Mouse (Mus musculus) small intestine, adult 2 months (tissue): ENCODE measurements at regions not wholly inside any gene's neighbourhood (a gene's known extent, or its start where the extent isn't known, plus 50 kb on each side); places are given as distances from the start of the nearest gene placed in this dataset.

Experiments
- CTCF ChIP-seq: fragments of 200-500 bp; IDR thresholded peaks from 2 replicates; pipeline ENCODE4 v1.5.1; 2012; ENCODE audit warnings: low read depth, mild to moderate bottlenecking, control low read depth, inconsistent platforms, low read length, moderate library complexity, mixed read lengths; ENCODE audit not compliant: insufficient replicate concordance, insufficient read length; ENCODE audit errors: extremely low read depth
- POLR2A ChIP-seq: fragments of 200-500 bp; IDR thresholded peaks from 2 replicates; pipeline ENCODE4 v1.6.1; 2012; ENCODE audit warnings: low read depth, mild to moderate bottlenecking, control low read depth, inconsistent platforms, low read length, moderate library complexity

DNA sequence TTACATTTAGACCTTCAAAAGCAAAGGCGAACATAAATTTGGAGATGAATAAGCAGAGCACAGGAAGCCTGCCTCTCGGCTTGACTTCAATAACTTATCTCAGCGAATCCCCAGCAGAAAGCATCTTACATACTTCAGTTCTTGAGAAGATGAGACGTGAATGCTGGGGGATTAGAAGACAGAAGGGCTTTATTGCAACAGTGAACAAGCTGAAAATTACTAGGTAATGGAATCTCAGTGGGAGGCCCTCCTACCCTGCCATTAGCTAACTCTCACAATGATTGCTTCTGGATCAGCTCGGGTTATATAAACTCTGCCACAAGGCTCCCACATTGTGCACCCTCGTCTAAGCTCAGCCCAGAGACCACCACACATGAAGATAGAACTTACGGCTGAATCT lies 770.9 kb upstream of the Auts2 start:
- TF ChIP-seq CTCF (no peak), POLR2A (no peak)
